Mouse (Mus musculus): ENCODE results near the gene Zdhhc1.

DNA sequence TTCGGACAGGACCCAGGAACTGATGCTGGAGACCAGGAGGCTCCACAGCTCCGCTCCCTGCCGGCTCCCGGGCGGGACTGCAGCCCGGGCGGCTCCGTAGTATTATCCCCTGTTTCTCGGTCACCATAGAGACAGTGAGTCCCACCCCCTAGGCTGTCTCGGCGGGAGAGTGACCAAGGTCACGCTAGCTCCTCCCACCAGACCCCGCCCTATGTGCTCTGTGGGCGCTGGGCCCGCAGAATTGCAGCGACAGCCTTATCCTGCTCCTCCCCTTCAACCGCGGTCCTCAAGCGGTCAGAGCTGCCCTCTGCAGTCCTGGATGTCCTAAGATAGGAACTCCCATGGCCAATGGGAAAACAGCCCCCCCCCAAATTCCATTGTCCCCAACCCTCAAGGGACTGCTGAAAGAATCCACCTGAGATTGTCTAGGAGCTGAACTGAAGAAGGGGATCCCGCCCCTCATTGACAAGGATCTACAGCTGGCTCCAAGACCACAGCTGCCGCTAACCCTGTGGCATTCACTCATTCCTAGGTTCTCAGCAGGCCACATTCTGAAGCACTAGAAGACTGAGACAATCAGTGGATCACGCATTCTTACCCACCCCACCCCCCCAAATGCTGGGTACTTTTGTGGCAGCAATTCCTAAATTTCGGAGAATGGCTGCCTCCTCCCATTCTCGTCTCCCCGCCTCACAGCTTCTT lies 25.2 kb downstream of the Zdhhc1 start, which contains the start of gene Tppp3:
- TF ChIP-seq E2F4 (IDR thresholded peaks at IDR 0.05; ENCODE audit: borderline replicate concordance, low read depth, low read length), result no peak
- TF ChIP-seq POLR2AphosphoS5 (IDR thresholded peaks at IDR 0.05; ENCODE audit: borderline replicate concordance, low read depth, low read length), result no peak
- TF ChIP-seq CTCF (IDR thresholded peaks at IDR 0.05 in 2 of 3, conservative IDR thresholded peaks at IDR 0.05 in 1 of 3; ENCODE audit: control insufficient read depth in 1 of 3, insufficient read depth in 1 of 3, low read depth in 2 of 3, low read length in 3 of 3, poor library complexity in 1 of 3, severe bottlenecking in 1 of 3), result no peak
- TF ChIP-seq JUND (IDR thresholded peaks at IDR 0.05; ENCODE audit: low read depth, low read length), result no peak
- TF ChIP-seq HCFC1 (IDR thresholded peaks at IDR 0.05; ENCODE audit: low read depth, low read length), result no peak
- no peak for TF ChIP-seq EP300 (IDR thresholded peaks at IDR 0.05; ENCODE audit: low read depth in 1 of 2, low read length in 2 of 2)
- TF ChIP-seq TCF12 (IDR thresholded peaks at IDR 0.05; ENCODE audit: low read depth, low read length), result no peak
- no peak for TF ChIP-seq POLR2A (IDR thresholded peaks at IDR 0.05; ENCODE audit: control insufficient read depth in 1 of 2, insufficient read depth in 1 of 2, low read depth in 1 of 2, low read length in 2 of 2, poor library complexity in 1 of 2)
- no peak for TF ChIP-seq TBP (IDR thresholded peaks at IDR 0.05; ENCODE audit: low read depth, low read length)
- no peak for TF ChIP-seq ZNF384 (IDR thresholded peaks at IDR 0.05; ENCODE audit: low read depth, low read length)
- no peak for TF ChIP-seq ZKSCAN1 (IDR thresholded peaks at IDR 0.05; ENCODE audit: low read depth, low read length)
- no peak for TF ChIP-seq ELF1 (IDR thresholded peaks at IDR 0.05; ENCODE audit: low read depth, low read length)

All from MEL (cell line).